Mouse (Mus musculus) embryo, embryonic 9.5 days (tissue): Measurements from ENCODE around the gene Amfr.

Source experiments
- DNase-seq: peaks from one replicate; pipeline ENCODE4 v3.0.0-alpha.2; 2017; ENCODE audit errors: extremely low spot score

Amfr gene

DNA sequence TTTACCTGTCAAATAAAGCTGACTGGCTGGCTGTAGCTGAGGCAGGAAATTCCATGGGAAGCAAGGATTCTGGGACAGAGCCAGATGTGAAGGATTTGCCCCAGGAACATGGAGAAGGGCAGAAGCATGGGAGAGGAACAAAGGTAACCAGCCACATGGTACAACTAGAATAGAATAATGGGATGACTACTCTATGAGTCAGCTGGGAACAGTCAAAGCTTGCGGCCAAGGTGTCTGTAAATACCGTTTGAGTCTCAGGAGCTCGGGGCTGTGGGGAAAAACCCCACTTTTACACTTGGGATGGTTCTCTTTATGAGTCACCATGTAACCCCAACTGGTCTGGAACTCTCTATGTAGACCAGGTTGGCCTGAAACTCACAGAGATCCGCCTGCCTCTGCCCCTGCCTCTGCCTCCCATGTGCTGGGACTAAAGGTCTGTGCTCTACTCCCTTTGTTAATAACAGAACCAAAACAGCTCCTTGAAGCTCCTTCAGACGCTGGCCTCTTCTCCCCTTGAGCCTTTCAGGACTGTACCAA lies 30.9 kb downstream of the Amfr start:
- no peak for DNase-seq

- DNase-seq, result no peak
Observed at GRCm38 (mm10) chr8:93980141-93980540, 32.5 kb downstream of the Amfr start.

GRCm38 (mm10) chr8:93976446-93977211 lies 36.0 kb downstream of the Amfr start:
- no peak for DNase-seq

DNA sequence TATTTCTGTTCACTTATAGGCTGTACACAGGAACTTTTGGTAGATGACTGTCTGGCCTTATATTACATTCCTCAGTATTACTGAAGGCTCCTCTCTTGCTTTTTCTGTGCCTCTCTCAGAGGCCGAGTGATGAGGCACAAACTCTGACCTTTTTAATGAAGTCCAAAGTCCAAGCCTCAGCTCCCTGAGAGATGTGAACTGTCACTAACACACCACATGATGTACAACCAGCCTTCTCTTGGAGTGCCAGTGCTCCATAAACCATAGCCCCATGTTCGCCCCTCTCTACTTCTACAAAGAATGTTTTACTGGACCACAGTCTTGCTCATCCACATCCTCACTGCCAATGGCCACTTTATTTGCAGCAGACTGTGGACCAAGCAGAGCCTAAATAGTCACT lies 37.3 kb downstream of the Amfr start:
- DNase-seq, result no peak

GRCm38 (mm10) chr8:93974602-93975186 lies 37.9 kb downstream of the Amfr start:
- DNase-seq, result no peak

DNA sequence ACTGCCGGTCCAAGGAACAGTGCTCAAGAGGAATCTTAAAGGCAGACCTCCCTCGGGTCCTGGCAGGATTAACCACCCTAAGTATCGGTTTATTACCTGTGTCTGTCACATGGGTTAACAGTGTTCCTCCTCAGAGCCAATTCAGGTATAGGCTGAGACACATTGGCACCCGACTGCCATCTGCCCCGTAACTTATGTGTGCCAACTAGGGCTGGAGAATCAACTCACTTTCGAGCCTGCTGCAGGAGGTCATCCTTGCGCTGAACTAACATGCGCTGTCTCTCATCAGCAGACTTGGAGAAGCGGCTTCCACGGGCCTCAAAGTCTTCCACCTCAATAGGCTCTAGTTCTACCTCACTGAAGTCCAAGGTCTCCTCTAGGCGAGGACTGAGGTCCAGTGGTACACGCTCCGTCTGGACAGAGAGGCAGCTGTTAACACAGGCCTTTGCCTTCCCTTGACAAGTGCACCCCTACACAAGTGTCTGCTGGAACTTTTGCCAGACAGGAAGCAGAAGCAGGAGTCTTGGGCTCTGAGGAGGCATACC lies 38.7 kb downstream of the Amfr start:
- DNase-seq, result no peak

DNA sequence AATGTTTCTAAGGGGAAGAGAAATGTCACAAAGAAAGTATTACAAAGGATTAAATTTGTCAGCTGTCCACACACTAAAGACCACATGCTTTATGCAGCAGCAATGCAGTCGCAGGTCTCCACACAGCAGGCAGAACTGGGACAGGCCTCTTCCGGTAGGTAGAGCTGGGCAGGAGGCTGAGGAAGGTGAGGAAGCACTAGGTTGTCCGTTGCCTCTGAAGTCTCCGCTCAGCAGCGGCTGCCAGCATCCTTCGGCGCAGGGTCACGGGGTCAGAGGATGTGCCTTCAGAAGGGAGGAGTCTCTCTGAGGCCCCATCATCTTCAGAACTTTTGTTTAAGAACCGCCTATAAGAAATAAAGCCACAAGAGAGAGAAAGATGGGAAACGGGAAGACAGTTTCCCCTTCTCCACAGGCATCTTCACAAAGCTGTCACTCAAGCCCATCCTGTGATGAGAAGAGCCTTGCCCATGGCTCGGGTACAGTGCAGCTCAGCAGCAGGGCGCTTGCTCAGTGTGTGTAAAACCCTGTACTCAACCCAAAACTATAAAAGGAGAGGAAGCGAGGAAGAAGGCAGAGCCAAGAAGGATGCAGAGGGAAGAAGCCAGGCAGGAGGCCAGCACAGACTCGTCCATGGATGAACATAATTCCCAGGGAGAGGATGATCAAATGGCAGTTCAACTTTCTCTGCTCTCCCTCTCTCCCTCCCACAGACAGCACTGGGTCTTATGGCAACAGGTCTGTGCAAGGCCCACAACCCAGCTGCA lies 39.5 kb downstream of the Amfr start:
- DNase-seq, result no peak

DNA sequence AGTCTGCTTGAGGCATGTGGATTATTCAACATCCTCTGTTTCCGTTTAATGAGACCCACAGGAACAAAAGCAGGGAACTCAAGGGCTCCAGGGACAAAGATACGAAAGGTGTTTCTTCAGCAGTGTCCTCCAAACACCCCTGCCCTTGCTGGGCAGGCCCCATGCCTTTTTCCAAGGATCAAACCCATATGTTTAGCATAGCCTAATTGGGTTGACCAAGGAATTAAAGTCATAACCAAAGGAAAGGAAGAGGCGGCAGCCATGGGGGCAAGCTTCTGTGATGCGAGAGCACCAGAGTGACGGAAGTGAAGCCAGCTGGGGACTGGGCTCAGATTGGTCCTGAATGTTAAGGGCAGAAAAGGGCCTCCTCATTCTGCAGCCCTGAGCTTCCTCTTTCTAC lies 40.4 kb downstream of the Amfr start:
- no peak for DNase-seq

- DNase-seq, result no peak
Observed at GRCm38 (mm10) chr8:93971451-93971850, 41.2 kb downstream of the Amfr start.

DNA sequence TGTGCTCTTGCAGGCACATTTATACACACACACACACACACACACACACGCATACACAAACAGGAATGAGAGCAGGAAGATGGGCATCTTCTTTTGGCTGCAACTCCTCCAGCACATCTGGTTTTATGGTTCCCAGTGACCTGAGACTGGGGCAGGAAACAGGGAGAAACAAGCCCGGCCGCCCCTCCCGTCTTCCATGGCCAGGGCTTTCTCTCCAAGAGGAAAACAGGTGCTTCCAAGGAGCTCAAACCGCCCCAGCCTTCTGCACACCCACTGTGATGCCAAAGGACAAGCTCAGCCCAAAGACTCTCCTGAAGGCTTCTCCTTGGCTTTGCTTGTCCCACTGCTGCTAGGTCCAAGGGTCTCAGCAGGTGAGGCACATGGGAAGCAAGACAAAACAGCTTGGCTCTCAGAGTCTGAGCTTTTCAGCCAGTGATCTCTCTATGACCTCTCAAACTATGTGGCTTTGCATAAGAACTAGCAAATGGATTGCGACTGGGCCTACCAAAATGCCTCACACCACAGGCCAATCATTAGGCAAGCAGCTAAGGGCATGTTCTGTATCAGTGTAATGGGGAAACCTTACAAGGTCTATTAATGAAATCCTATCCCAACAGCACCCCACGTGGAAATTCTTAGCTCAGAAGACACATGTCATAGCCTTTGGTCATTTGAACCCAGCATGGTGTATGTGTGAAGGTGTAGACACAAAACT lies 42.9 kb downstream of the Amfr start:
- no peak for DNase-seq

DNA sequence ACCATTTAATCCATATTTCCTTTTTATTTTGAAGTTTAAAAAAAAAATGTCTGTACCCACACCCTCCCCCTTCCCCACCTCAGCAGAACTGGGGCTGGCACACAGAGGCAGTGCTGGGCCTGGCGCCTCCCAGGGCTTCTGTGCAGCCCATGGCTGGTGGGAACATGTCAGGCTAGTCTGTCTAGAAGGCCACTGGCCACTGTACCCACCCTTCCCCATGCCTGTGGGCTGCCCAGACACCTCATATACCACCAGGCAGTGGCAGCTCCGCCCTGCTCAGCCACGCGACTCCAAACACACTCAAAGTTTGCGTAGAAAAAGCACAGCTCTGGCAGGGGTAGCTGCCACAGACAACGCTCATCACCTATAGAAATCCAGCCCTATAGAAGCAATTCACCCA lies 44.3 kb downstream of the Amfr start:
- DNase-seq, result no peak

GRCm38 (mm10) chr8:93960909-93961308 lies 51.7 kb downstream of the Amfr start:
- DNase-seq, result no peak

DNA sequence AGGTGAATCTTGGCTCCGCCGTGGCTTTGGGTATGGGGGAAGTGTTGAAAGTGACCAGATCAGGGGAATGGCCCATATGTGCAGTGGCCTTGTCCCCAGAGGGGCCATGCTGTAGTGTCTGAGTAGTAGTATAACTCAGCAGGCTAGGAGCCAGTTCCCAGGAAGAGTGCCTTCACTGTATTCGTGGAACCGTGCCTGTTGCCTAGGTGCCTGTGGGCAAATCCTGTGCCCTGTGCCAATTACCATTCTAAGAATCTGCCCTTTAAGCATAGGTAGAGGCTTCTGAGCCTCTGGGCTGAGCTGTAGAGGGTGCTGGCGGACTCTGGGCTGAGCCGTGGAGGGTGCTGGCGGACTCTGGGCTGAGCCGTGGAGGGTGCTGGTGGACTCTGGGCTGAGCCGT lies 54.2 kb downstream of the Amfr start:
- no peak for DNase-seq

DNA sequence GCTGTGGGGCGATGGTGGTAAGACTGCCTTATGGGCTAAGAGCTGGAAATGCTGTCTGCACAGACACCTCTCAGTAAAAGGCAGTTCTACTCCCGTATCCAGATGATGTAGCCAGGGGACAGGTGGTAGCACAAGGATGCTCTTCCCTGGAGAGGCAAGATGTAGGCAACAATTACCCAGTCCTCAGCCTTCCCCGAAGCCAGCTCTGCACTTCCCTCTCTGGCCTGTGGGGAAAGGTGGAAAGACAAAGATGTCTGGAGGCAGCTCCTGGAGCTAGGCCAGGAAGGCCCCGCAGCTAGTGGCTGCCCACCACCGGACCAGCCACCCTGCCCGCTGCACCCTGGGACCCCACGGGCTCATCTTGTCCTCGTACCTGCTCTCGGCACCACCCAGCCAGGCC lies 60.1 kb downstream of the Amfr start:
- DNase-seq, result no peak

GRCm38 (mm10) chr8:93950133-93950532 lies 62.5 kb downstream of the Amfr start:
- no peak for DNase-seq

GRCm38 (mm10) chr8:93946397-93946796 lies 66.2 kb downstream of the Amfr start:
- no peak for DNase-seq

DNA sequence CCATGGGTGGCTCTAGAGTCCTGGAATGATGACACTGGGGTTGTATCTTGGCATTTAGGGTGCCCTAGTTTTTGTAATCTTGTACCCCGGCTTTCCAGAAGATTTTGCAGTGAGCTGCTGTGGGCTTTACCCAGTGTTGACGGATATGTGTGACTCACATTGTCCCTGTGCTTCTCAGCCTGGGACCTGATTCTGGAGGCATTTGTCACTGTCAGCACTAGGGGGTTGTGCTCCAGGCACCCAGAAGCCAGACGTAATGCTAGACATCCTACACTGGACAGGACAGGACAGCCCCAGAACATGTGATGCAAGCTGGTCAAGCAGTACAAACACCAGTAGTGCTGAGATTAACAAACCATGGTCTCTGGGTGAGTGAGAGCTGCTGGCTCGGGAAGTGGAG lies 66.9 kb downstream of the Amfr start:
- DNase-seq, result no peak

DNA sequence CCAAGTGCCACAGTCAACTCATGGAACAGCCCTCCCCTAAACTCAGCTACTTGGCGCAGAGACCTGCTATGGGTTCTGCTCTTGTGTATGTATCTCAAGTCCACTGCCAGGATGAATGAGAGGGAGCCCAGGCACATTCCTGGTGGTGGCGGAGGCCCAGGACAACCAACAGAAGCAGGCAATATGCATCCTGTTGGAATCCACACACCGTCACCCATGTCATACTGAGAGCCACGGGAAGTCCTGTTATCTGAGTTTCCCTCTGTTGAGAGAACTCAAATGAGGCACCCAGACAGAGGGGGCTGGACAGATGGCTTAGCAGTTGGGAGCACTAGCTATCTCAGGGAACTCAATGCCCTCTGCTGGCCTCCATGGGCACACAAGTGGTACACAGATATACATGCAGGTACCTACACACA lies 71.0 kb downstream of the Amfr start:
- no peak for DNase-seq

GRCm38 (mm10) chr8:93940542-93941423 lies 71.9 kb downstream of the Amfr start:
- no peak for DNase-seq

DNA sequence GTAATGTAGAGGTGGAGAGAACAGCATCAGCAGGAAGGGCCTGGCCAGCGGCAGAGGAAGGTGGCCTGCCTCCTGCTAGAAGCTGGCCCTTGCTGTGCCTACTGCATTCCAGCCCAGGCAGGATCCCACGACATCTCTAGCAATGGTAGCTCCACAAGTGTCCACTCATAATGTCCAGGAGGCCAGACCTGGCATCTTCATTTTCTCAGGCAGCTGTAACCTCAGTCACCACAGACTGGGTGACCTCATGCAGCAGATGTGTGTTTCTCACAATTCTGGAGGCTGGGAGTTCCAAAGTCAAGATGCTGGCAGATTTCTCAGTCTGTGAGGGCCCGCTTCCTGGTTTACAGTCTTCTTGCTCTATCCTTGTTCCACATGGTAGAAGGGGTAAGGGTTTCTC lies 74.4 kb downstream of the Amfr start:
- DNase-seq, result no peak

DNA sequence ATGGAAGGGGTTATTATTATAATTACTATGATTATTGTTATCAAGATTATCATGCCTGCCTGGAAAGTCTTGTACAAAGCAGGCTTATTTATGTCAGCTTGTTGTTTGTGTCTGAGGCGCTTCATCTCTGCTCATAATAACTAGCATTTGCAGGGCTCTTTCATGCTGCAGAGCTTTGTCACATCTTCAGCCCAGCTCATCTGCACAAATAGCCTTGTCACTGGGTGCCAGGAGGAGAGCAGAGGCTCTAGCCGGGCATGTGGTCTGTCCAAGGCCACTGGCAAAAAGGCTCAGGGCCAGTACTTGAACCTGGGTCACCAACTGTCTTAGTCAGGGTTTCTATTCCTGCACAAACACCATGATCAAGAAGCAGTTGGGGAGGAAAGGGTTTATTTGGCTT lies 79.4 kb downstream of the Amfr start:
- DNase-seq, result no peak
